Mouse (Mus musculus) hindbrain, embryonic 12.5 days (tissue): ENCODE data around the gene Mdga1. TPM values are rescaled to one million over a fixed set of nuclear protein-coding genes. Genes with fewer than 3 reads are reported as not detected.

Experiments used
- ATAC-seq: fragments of 200-750 bp; cut with Nextera tagmentation; 2 replicates; pipeline ENCODE4 v1.8.0; 2017; ENCODE audit warnings: moderate TSS enrichment; ENCODE audit not compliant: low FRiP score
- H3K27ac ChIP-seq: fragments of 300-500 bp; sonication (generic); 2 replicates; pipeline ENCODE4 v1.5.1; 2016; ENCODE audit warnings: mild to moderate bottlenecking
- H3K27me3 ChIP-seq: fragments of 300-500 bp; sonication (generic); 2 replicates; pipeline ENCODE4 v1.6.1; 2016; ENCODE audit warnings: mild to moderate bottlenecking
- H3K36me3 ChIP-seq: fragments of 300-500 bp; sonication (generic); 2 replicates; pipeline ENCODE4 v1.6.1; 2016; ENCODE audit warnings: mild to moderate bottlenecking
- H3K4me1 ChIP-seq: fragments of 300-500 bp; sonication (generic); 2 replicates; pipeline ENCODE4 v1.6.1; 2016
- H3K4me2 ChIP-seq: fragments of 300-500 bp; sonication (generic); replicated peaks from 2 replicates; pipeline ENCODE4 v1.6.1; 2016; ENCODE audit warnings: mild to moderate bottlenecking
- H3K4me3 ChIP-seq: fragments of 300-500 bp; sonication (generic); 2 replicates; pipeline ENCODE4 v1.5.1; 2016; ENCODE audit warnings: mild to moderate bottlenecking
- H3K9ac ChIP-seq: fragments of 300-500 bp; sonication (generic); 2 replicates; pipeline ENCODE4 v1.6.1; 2016; ENCODE audit warnings: mild to moderate bottlenecking, moderate library complexity
- H3K9me3 ChIP-seq: fragments of 300-500 bp; sonication (generic); replicated peaks from 2 replicates; pipeline ENCODE4 v1.6.1; 2016; ENCODE audit warnings: mild to moderate bottlenecking
- WGBS: fragments of 180-500 bp; shearing (Covaris S2); methylation state at CpG from one replicate; pipeline ENCODE4 v1.1.7; 2016; 5-methylcytosine and 5-hydroxymethylcytosine counted together
- polyA plus RNA-seq: library from polyadenylated mRNA; unstranded; fragments of >200 nt; fragmentation: Nextera tagmentation; extraction: Ambion mirVana; gene quantifications from 2 replicates; pipeline ENCODE4 v1.2.1, GENCODE M21; 2016

Gene Mdga1
- polyA plus RNA-seq, 1 experiment from 2014 or later = 11.8 TPM

DNA sequence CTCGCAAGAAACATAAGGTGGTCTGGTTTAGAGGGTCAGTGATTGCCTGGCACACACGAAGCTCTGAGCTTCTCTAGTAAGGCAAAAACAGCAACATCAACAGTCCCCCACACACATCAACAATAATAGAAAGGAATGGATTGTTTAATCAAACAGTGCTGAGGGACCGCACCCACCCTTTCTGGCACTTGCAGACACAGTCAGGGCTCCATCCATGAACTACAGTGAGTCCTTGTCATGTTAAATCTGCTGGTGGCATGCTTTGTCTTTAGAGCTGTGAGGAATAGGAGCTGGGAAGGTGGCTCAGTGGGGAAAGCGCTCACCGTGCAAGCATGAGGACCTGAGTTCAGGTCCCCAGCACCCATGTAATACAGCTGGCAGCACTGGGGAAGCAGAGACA, 26.1 kb upstream of the Mdga1 start:
- H3K9me3 ChIP-seq = no peaks in the 10 kb centered on the region
- no peak overlapping the region for H3K9ac ChIP-seq
- H3K27me3 ChIP-seq = no peaks in the 10 kb centered on the region
- H3K36me3 ChIP-seq = no peaks in the 10 kb centered on the region
- no peak for ATAC-seq
- no peak overlapping the region for H3K27ac ChIP-seq
- 87% methylated on average over 5 of the region's 5 CpGs for WGBS
- H3K4me2 ChIP-seq = no peak overlapping the region
- no peak overlapping the region for H3K4me3 ChIP-seq
- peaks cover 3% of the 10 kb centered on the region; the same call in 1 of the 2 replicates for H3K4me1 ChIP-seq

DNA sequence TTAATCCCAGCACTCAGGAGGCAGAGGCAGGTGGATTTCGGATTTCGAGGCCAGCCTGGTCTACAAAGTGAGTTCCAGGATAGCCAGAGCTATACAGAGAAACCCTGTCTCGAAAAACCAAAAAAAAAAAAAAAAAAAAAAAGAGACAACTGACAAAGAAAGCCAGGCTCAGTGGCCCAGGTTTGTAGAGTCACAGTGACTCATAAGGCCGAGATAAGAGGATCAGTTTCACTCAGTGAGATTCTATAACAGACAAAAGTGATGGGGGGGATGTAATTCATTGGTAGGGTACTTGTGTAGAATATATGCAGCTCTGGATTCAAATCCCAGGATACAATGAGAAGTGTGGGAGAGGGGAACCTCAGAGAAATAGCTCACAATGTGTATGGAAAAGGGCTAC, 24.6 kb upstream of the Mdga1 start:
- no peak overlapping the region for H3K27ac ChIP-seq
- no peak overlapping the region for H3K9ac ChIP-seq
- no peaks in the 10 kb centered on the region for H3K27me3 ChIP-seq
- H3K9me3 ChIP-seq = no peaks in the 10 kb centered on the region
- no peak overlapping the region for H3K4me2 ChIP-seq
- H3K4me3 ChIP-seq = no peak overlapping the region
- no peak for ATAC-seq
- 90% methylated on average over 4 of the region's 4 CpGs for WGBS
- no peaks in the 10 kb centered on the region for H3K36me3 ChIP-seq
- H3K4me1 ChIP-seq = peaks cover 3% of the 10 kb centered on the region; the same call in 1 of the 2 replicates

DNA sequence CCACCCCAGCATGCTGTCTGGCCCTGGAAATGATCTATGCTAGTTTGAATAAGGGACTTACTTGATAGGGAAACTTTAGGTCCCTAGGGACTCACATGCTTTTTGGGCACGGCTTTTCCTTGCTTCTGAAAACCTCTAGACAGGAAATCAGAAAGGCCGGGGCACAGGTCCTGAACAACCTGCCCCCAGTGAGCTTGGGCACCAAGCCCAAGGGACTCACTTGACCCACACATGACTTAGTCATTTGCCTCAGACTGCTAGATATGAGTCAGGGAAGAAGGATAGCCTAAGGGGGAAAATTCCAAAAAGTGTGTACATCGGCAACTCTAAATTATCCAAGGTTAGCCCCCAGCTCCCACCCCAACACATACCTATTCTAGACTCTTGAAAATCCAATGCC, 24.1 kb upstream of the Mdga1 start:
- ATAC-seq = no peak
- H3K27me3 ChIP-seq = no peaks in the 10 kb centered on the region
- H3K9me3 ChIP-seq = no peaks in the 10 kb centered on the region
- no peak overlapping the region for H3K9ac ChIP-seq
- H3K4me2 ChIP-seq = no peak overlapping the region
- H3K36me3 ChIP-seq = no peaks in the 10 kb centered on the region
- H3K4me1 ChIP-seq = peaks cover 3% of the 10 kb centered on the region; the same call in 1 of the 2 replicates
- no peak overlapping the region for H3K4me3 ChIP-seq
- H3K27ac ChIP-seq = no peak overlapping the region
- WGBS = 86% methylated on average over 3 of the region's 3 CpGs

DNA sequence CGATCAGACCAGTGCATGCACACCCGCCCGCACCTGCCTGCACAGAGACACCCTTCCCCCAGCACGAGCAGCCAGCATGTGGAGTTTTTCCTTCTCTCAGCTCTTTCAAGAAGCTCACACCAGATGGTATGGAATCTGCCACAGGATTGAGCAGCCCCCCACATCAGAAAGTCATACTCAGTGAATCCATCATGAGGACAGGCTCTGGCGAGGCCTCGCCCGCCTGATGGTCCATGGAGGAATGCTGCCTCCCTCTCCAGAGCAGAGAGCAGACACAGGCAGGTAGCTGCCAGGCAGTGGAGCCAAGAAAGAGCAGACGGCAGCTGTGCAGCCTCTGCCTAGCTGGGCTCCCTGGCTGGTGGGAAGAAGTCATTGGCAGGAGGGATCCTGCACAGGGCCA, 23.6 kb upstream of the Mdga1 start:
- 78% methylated on average over 8 of the region's 8 CpGs for WGBS
- no peak overlapping the region for H3K27ac ChIP-seq
- no peaks in the 10 kb centered on the region for H3K9me3 ChIP-seq
- H3K4me2 ChIP-seq = no peak overlapping the region
- no peak overlapping the region for H3K9ac ChIP-seq
- H3K27me3 ChIP-seq = no peaks in the 10 kb centered on the region
- no peak overlapping the region for H3K4me3 ChIP-seq
- H3K36me3 ChIP-seq = no peaks in the 10 kb centered on the region
- peaks cover 3% of the 10 kb centered on the region; the same call in 1 of the 2 replicates for H3K4me1 ChIP-seq
- ATAC-seq = no peak

DNA sequence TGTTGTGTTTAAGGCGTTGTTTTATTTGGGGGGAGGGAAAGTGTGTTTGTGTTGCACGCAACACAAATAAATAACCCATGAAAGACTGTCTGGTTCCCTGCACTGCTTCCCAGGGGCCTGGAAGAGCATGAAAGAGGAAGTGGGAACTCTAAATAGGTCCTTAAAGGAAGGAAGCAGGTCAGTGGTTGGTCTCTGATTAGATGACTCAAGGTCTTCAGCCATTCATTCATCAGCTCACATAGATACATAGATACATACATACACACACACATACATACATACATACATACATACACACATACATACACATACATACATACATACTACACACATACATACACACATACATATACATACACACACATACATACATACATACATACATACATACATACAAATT, 21.0 kb upstream of the Mdga1 start:
- H3K4me3 ChIP-seq = no peak overlapping the region
- H3K4me2 ChIP-seq = no peak overlapping the region
- no peak overlapping the region for H3K27ac ChIP-seq
- WGBS = 97% methylated on average over 2 of the region's 2 CpGs
- H3K9me3 ChIP-seq = no peaks in the 10 kb centered on the region
- no peaks in the 10 kb centered on the region for H3K27me3 ChIP-seq
- no peak overlapping the region for H3K9ac ChIP-seq
- peaks cover 3% of the 10 kb centered on the region; the same call in 1 of the 2 replicates for H3K4me1 ChIP-seq
- no peaks in the 10 kb centered on the region for H3K36me3 ChIP-seq
- no peak for ATAC-seq

DNA sequence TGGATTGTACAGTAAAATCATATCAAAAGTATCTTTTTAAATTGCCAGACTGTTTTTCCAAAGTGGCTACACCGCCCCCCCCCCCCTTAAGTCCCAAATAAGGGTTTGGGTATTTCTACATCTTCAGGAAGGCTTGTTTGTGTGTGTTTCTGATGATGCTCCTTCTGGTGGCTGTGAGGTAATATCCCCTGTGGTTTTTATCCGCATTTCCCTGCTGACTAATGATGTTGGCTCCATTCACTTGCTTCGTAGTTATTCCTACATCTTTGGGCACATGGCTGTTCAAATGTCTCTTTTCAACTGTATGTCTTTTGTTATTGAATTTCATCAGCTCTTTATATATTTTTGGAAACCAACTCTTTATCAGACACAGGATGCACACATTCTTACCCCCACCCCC, 20.2 kb upstream of the Mdga1 start:
- WGBS = 90% methylated on average over 3 of the region's 3 CpGs
- no peak overlapping the region for H3K27ac ChIP-seq
- no peaks in the 10 kb centered on the region for H3K9me3 ChIP-seq
- no peak overlapping the region for H3K9ac ChIP-seq
- H3K36me3 ChIP-seq = no peaks in the 10 kb centered on the region
- H3K4me2 ChIP-seq = no peak overlapping the region
- H3K4me3 ChIP-seq = no peak overlapping the region
- no peaks in the 10 kb centered on the region for H3K27me3 ChIP-seq
- ATAC-seq = no peak
- H3K4me1 ChIP-seq = peaks cover 3% of the 10 kb centered on the region; the same call in 1 of the 2 replicates

DNA sequence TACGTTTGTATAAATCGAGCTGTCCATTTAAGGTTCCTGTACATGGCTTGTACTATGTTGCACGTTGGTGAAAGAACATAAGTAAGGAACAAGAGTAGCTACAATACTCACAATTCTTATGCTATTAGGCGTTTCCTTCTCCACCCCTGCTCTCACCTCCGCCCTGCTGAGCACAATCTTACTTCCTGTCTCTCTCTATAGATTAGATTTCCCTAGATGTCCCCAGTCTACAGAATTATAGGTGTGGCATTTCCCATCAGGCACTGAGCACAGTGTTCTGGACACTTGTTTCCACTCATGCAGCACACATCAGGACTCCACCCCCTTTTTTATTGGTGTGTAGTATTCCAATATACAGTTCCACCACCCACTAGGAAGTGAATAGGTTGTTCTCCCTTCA, 19.8 kb upstream of the Mdga1 start:
- WGBS = 84% methylated on average over 5 of the region's 5 CpGs
- Histone ChIP-seq H3K4me2 (no peak overlapping the region), H3K27ac (no peak overlapping the region), H3K36me3 (no peaks in the 10 kb centered on the region), H3K9me3 (no peaks in the 10 kb centered on the region), H3K4me1 (peaks cover 3% of the 10 kb centered on the region; the same call in 1 of the 2 replicates), H3K4me3 (no peak overlapping the region), H3K27me3 (no peaks in the 10 kb centered on the region), H3K9ac (no peak overlapping the region)
- no peak for ATAC-seq

DNA sequence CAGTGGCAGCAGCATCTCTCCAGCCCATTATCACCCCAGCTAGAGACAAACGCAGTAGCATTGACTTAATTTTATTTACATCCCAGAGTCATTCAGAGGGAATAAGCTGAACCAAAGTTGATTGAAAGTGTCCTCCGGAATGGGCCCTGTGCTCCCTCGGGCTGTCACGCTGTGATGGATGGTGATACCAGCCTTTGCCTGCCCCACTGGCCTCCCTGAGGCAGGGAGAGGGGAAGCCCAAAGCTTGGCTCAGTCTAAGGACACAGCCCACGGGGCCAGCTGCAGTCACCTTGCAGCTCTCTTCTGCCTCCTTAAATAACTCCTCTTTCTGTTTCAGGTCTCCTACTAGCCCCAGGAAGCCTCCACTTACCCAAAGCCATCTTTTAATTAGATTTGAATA, 18.3 kb upstream of the Mdga1 start:
- no peak overlapping the region for H3K4me3 ChIP-seq
- H3K9me3 ChIP-seq = no peaks in the 10 kb centered on the region
- H3K27ac ChIP-seq = no peak overlapping the region
- no peaks in the 10 kb centered on the region for H3K27me3 ChIP-seq
- H3K4me2 ChIP-seq = no peak overlapping the region
- no peaks in the 10 kb centered on the region for H3K4me1 ChIP-seq
- no peak for ATAC-seq
- 28% methylated on average over 5 of the region's 5 CpGs for WGBS
- H3K9ac ChIP-seq = no peak overlapping the region
- H3K36me3 ChIP-seq = no peaks in the 10 kb centered on the region

DNA sequence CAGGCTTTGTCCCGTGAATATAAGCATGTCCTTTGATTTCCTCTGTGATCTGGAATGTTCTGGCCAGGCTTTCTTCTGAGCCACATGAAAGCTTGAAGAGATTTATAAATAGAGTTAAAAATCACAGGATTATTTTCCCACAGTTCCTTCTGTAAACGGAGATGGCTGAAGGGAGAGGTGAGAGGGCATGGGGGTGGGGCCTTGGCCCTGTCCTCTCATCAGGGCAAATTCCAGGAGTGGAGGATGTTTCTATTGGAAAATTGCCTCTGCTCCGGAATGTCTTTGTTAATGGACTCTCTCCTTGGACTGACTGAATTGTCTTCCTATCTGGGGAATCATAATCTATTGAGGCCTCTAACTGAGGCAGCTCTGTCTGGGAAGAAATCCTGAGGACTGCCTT, 15.6 kb upstream of the Mdga1 start:
- no peaks in the 10 kb centered on the region for H3K9me3 ChIP-seq
- no peaks in the 10 kb centered on the region for H3K4me1 ChIP-seq
- H3K27me3 ChIP-seq = no peaks in the 10 kb centered on the region
- WGBS = 26% methylated on average over 3 of the region's 3 CpGs
- no peak for ATAC-seq
- H3K27ac ChIP-seq = no peak overlapping the region
- no peak overlapping the region for H3K4me2 ChIP-seq
- no peak overlapping the region for H3K4me3 ChIP-seq
- H3K9ac ChIP-seq = no peak overlapping the region
- H3K36me3 ChIP-seq = no peaks in the 10 kb centered on the region

DNA sequence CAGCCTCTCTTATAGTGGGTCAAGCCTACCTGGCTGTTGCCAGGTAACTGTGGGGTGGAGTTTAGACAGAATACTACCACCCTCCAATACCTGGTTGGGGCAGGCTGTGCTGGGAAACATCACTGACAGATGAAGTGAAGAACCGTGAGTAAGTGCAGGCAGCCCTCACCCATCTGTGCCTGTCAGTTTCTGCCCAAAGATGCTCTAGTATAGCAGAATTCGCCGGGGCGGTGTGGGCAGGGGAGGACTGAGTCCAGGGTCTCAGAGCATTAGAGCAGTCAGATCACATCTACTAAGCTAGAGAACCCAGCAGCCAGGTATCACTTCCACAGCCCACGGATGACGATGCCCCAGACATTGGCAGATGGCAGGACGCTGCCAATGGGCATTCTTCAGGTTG, 15.0 kb upstream of the Mdga1 start:
- Histone ChIP-seq H3K4me1 (no peaks in the 10 kb centered on the region), H3K9ac (no peak overlapping the region), H3K27ac (no peak overlapping the region), H3K4me3 (no peak overlapping the region), H3K9me3 (no peaks in the 10 kb centered on the region), H3K36me3 (no peaks in the 10 kb centered on the region), H3K4me2 (no peak overlapping the region), H3K27me3 (no peaks in the 10 kb centered on the region)
- 88% methylated on average over 7 of the region's 7 CpGs for WGBS
- no peak for ATAC-seq

DNA sequence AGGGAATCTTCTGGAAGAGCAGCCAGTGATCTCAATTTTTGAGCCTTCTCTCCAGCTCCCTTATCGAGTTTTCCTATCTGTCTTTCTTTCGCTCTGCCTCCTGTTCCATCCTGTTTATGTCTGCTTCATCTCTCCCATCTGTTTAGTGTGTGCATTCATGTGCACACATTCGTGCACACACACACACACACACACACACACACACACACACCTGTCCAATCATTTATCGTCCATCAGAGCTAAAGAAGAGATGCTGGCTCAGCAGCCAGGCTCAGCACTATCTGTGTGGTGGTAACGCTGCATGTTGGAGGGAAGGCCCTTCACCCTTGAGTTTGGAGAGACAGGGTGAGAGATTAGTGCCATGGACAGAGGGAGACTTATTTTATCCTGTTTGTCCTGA, 13.3 kb upstream of the Mdga1 start:
- ATAC-seq = no peak
- Histone ChIP-seq H3K27ac (no peak overlapping the region), H3K9ac (no peak overlapping the region), H3K4me3 (no peak overlapping the region), H3K27me3 (no peaks in the 10 kb centered on the region), H3K36me3 (no peaks in the 10 kb centered on the region), H3K4me1 (0 out of 2 replicates have a peak, but pooled peaks cover 2% of the 10 kb centered on the region), H3K4me2 (no peak overlapping the region), H3K9me3 (no peaks in the 10 kb centered on the region)
- WGBS = 83% methylated on average over 5 of the region's 5 CpGs

DNA sequence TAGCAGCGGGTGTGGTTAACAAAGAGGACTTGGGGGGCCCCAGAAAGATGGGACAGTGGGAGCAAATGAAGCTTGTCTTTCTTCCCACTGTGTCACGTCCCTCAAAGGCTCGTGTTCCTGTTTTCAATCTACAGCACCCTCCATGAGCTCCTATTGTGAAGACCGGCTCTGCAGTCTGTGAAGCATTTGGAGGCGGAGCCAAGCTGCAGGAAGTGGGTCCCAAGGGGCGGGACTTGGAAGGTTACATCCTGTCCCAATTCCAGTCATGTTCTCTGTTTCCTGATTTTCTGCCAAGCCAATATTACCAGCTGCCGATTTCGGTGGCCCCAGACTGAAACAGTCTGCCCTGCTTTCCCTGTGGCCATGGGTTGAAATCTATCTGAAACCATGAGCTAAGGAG, 11.7 kb upstream of the Mdga1 start:
- Histone ChIP-seq H3K36me3 (no peaks in the 10 kb centered on the region), H3K4me3 (0 out of 2 replicates have a peak overlapping the region, but pooled peaks have one; percentile 10), H3K4me1 (0 out of 2 replicates have a peak, but pooled peaks cover 2% of the 10 kb centered on the region), H3K9ac (no peak overlapping the region), H3K9me3 (no peaks in the 10 kb centered on the region), H3K27ac (no peak overlapping the region), H3K4me2 (no peak overlapping the region), H3K27me3 (no peaks in the 10 kb centered on the region)
- WGBS = 65% methylated on average over 8 of the region's 8 CpGs
- no peak for ATAC-seq

DNA sequence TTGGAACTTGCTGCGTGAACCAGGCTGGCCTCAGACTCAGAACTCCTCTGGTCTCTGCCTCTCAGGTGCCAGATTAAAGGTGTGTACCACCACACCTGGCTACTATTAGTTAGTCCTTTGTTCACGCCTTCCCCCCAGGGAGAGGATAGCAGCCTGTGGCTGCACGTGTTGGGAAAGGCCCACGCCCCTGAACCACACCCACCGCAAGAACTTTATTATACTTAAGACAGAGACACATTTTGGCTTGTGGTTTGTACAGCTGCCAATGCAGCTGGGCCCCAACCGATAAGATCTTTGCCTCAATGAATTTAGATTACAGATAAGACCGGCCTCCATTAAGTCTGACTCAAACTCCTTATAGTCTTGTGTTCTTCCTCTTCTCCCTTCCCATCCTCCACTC, 10.0 kb upstream of the Mdga1 start:
- H3K4me2 ChIP-seq = no peak overlapping the region
- no peak overlapping the region for H3K4me3 ChIP-seq
- WGBS = 83% methylated on average over 7 of the region's 7 CpGs
- ATAC-seq = no peak
- H3K4me1 ChIP-seq = 0 out of 2 replicates have a peak, but pooled peaks cover 2% of the 10 kb centered on the region
- H3K27ac ChIP-seq = no peak overlapping the region
- no peaks in the 10 kb centered on the region for H3K36me3 ChIP-seq
- H3K9me3 ChIP-seq = no peaks in the 10 kb centered on the region
- H3K9ac ChIP-seq = no peak overlapping the region
- H3K27me3 ChIP-seq = no peaks in the 10 kb centered on the region
